ENCODE assay signal across 10 mouse cellular contexts in genomic region chr17:10040951-10041359, GRCm38 (mm10).
DNase-seq lines count a peak whose midpoint lies in the region; ATAC-seq and TF ChIP-seq lines count a peak whose summit lies in the region.
"Had no signal": no experiment of that assay in that cellular context is flagged by ENCODE, and none has a peak within 500 bp of the region (broad histone marks: within the 10 kb centered on the region; RNA-seq: fewer than 3 reads in every experiment).

No protein-coding gene starts in this region.

- no peaks in the 10 kb centered on the region for H3K4me1 ChIP-seq in kidney, embryonic 15.5 days
- H3K4me1 ChIP-seq in heart, adult 2 months (ENCODE audit: control insufficient read depth, insufficient read depth, low read length), result peaks cover 17% of the 10 kb centered on the region
- peaks cover 71% of the 10 kb centered on the region for H3K4me1 ChIP-seq in megakaryocyte, embryonic 14.5 days

- peak; percentile 55 for DNase-seq in kidney, adult 11 months
- peak; percentile 38 to 60 for DNase-seq in heart, adult 2 months
- peak; percentile 54 for DNase-seq in kidney, postnatal 14 days
- no peak for DNase-seq in ovary, postnatal 10 days (ENCODE audit: low spot score)
- no peak for DNase-seq in ovary, postnatal 36 days (ENCODE audit: low spot score)
- no peak for DNase-seq in right cerebral cortex, postnatal 14 days

- TF ChIP-seq CTCF in heart, adult 2 months (IDR thresholded peaks at IDR 0.05), result no peak

- no peak overlapping the region for H3K27ac ChIP-seq in kidney, embryonic 15.5 days
- H3K27ac ChIP-seq in heart, adult 2 months, result peak overlapping the region; percentile 86
- H3K27ac ChIP-seq: hindbrain, postnatal 0 days; midbrain, embryonic 12.5 days had no signal

- ATAC-seq in kidney, embryonic 15.5 days (replicated peaks; ENCODE audit: low FRiP score), result no peak; the same call in 1 of the 2 replicates
- ATAC-seq: hindbrain, postnatal 0 days had no signal

- 59% methylated on average over 4 of the region's 4 CpGs for whole genome bisulfite sequencing in kidney, embryonic 15.5 days
- WGBS in heart, adult 2 months, result 28% methylated on average over 4 of the region's 4 CpGs

- H3K9ac ChIP-seq in kidney, embryonic 15.5 days, result no peak overlapping the region
- no peak overlapping the region for H3K9ac ChIP-seq in heart, adult 2 months (ENCODE audit: low read depth, low read length)
- H3K9ac ChIP-seq: midbrain, embryonic 12.5 days had no signal

- H3K9me3 ChIP-seq in kidney, embryonic 15.5 days (replicated peaks), result no peaks in the 10 kb centered on the region
- H3K9me3 ChIP-seq in megakaryocyte, embryonic 14.5 days, result peaks cover 4% of the 10 kb centered on the region; the same call in 1 of the 2 replicates

- intact Hi-C loops in heart, adult 2 months (cut with DNase I), result loop anchor here (1.0 kb wide), 1 partner anchor 276 kb away; no protein-coding TSS in a partner anchor

- no peak overlapping the region for H3K4me2 ChIP-seq in kidney, embryonic 15.5 days
- H3K4me2 ChIP-seq: midbrain, embryonic 12.5 days had no signal

- H3K27me3 ChIP-seq in kidney, embryonic 15.5 days, result no peaks in the 10 kb centered on the region
- H3K27me3 ChIP-seq in heart, adult 2 months (ENCODE audit: control insufficient read depth, insufficient read depth, low read length), result no peaks in the 10 kb centered on the region
- no peaks in the 10 kb centered on the region for H3K27me3 ChIP-seq in megakaryocyte, embryonic 14.5 days (replicated peaks)
- H3K27me3 ChIP-seq: midbrain, embryonic 12.5 days had no signal

- H3K4me3 ChIP-seq in kidney, embryonic 15.5 days (replicated peaks), result no peak overlapping the region
- H3K4me3 ChIP-seq in heart, adult 2 months, result no peak overlapping the region
- peak overlapping the region; percentile 36 for H3K4me3 ChIP-seq in megakaryocyte, embryonic 14.5 days (replicated peaks)
- H3K4me3 ChIP-seq: midbrain, embryonic 12.5 days had no signal

- TF ChIP-seq POLR2A in heart, adult 2 months (IDR thresholded peaks at IDR 0.05; ENCODE audit: insufficient read depth, low read depth, low read length), result no peak

- no peaks in the 10 kb centered on the region for H3K79me2 ChIP-seq in heart, adult 2 months (replicated peaks; ENCODE audit: control insufficient read depth, insufficient read depth, low read length)

- TF ChIP-seq EP300 in heart, adult 2 months (IDR thresholded peaks at IDR 0.05; ENCODE audit: insufficient read depth, low read depth, low read length), result peak; percentile 60; the same call in 1 of the 2 replicates

- H3K36me3 ChIP-seq in kidney, embryonic 15.5 days, result no peaks in the 10 kb centered on the region
- peaks cover 15% of the 10 kb centered on the region; the same call in 1 of the 2 replicates for H3K36me3 ChIP-seq in heart, adult 2 months (ENCODE audit: control insufficient read depth, insufficient read depth, low read length)
- H3K36me3 ChIP-seq in megakaryocyte, embryonic 14.5 days (replicated peaks; ENCODE audit: low read length), result no peaks in the 10 kb centered on the region
- H3K36me3 ChIP-seq: midbrain, embryonic 12.5 days had no signal

Comparison
In these comparisons a context has a peak if more than half of its experiments do, and no peak if none do; other contexts are left out.
1. DNase-seq: peak in kidney, adult 11 months (single experiment), heart, adult 2 months (2 of 2) and kidney, postnatal 14 days (single experiment); none in ovary, postnatal 10 days (single experiment), ovary, postnatal 36 days (single experiment) and right cerebral cortex, postnatal 14 days (single experiment).